Mouse (Mus musculus) olfactory bulb, adult 2 months (tissue): ENCODE measurements around the gene Mtmr10. TPM values are rescaled to one million over a fixed set of nuclear protein-coding genes. Genes with fewer than 3 reads are reported as not detected.

Source experiments
- H3K27ac ChIP-seq: fragments of 200-500 bp; 2 replicates; pipeline ENCODE4 v1.5.1; 2012; ENCODE audit warnings: low read depth, low read length; ENCODE audit not compliant: insufficient read depth
- H3K4me1 ChIP-seq: fragments of 200-500 bp; 2 replicates; pipeline ENCODE4 v1.6.1; 2012; ENCODE audit warnings: low read length; ENCODE audit not compliant: control insufficient read depth, insufficient read depth
- H3K4me3 ChIP-seq: fragments of 200-500 bp; 2 replicates; pipeline ENCODE4 v1.5.1; 2012; ENCODE audit warnings: mild to moderate bottlenecking, low read depth, low read length, moderate library complexity; ENCODE audit not compliant: insufficient read depth
- CTCF ChIP-seq: fragments of 200-500 bp; IDR thresholded peaks from 2 replicates; pipeline ENCODE4 v1.5.1; 2012; ENCODE audit warnings: low read depth, mild to moderate bottlenecking, low read length, moderate library complexity; ENCODE audit not compliant: insufficient read depth
- POLR2A ChIP-seq: fragments of 200-500 bp; IDR thresholded peaks from 2 replicates; pipeline ENCODE4 v1.6.1; 2012; ENCODE audit warnings: mild to moderate bottlenecking, low read depth, low read length, moderate library complexity; ENCODE audit not compliant: insufficient read depth
- WGBS: fragments of 180-500 bp; shearing (Covaris S2); methylation state at CpG from one replicate; pipeline ENCODE4 v1.1.7; 2018; 5-methylcytosine and 5-hydroxymethylcytosine counted together
- polyA plus RNA-seq: library from polyadenylated mRNA; stranded (reverse); fragments of >200 nt; gene quantifications from 2 replicates; pipeline ENCODE4 v1.2.4, GENCODE M21; 2012; ENCODE audit warnings: low replicate concordance; ENCODE audit not compliant: missing spikeins, insufficient read depth, insufficient read length

The Mtmr10 gene
- polyA plus RNA-seq, 1 experiment = not detected

- no peak overlapping the region for H3K4me3 ChIP-seq
- 33% methylated on average over 4 of the region's 4 CpGs for WGBS
- H3K4me1 ChIP-seq = peaks cover 30% of the 10 kb centered on the region
- H3K27ac ChIP-seq = peak overlapping the region; percentile 80
- no peak for TF ChIP-seq CTCF
- no peak for TF ChIP-seq POLR2A
Measured at GRCm38 (mm10) chr7:64351087-64351486, 63.6 kb downstream of the Mtmr10 start.

DNA sequence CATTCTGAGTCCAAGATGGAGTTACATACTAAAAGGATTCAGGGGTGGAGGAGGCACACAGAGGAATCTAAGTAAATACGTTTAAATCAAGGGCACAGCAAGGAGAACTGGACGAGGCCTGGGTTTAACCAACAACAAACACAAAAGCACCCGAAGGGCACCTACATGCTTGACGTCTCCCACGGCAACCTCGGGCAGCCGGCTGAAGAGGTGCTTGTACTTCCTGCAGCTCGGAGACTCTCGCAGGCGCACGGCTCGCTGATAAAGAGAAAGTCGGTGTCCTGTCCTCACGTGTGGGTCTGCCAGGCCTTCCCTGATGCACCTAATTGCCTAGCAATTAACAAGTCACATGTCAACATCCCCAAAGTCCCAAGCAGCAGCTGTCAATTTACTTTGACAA lies 66.8 kb downstream of the Mtmr10 start:
- WGBS = 66% methylated on average over 14 of the region's 14 CpGs
- TF ChIP-seq POLR2A = no peak
- TF ChIP-seq CTCF = no peak
- peaks cover 28% of the 10 kb centered on the region for H3K4me1 ChIP-seq
- no peak overlapping the region for H3K27ac ChIP-seq
- no peak overlapping the region for H3K4me3 ChIP-seq

DNA sequence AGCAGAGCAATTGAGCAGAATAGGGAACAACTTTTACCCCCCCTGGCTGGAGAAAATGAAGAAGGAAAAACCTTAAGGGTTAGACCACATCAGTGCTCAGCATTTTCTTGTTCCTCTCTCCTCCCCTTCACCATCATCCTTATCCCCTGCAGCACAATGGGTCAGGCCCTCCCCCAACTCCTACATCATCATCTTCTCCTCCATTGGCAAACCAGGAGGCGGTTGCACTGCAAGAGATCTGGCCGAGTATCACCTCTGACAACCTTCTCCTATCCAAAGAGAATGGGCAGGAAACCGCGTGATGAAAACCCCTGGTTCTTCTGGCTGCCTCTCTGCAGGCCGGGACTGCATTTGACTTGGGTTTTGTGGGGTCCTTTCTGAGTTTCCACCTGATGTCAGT lies 69.2 kb downstream of the Mtmr10 start:
- TF ChIP-seq CTCF (no peak), POLR2A (no peak)
- no peak overlapping the region for H3K27ac ChIP-seq
- 85% methylated on average over 5 of the region's 5 CpGs for WGBS
- peaks cover 11% of the 10 kb centered on the region for H3K4me1 ChIP-seq
- H3K4me3 ChIP-seq = no peak overlapping the region

DNA sequence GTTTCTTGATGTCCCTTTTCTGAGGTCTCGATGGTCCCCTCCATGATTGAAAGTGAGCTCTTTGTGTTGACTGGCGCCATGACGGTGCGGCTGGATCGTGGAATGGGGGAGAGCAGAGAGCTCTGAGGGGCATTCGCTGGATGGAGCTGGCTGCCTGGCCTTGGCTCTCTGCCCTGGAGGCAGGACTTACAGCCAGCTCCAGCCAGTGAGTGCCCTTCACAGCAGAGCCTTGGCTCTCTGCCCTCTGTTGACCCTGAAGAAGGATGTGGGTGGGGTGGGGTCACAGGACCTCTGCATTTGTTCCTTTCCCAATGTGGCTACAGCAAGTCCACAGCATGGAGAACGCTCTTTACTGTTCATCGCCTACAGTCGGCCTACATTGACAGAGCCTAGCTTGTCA lies 70.0 kb downstream of the Mtmr10 start:
- WGBS = 44% methylated on average over 9 of the region's 9 CpGs
- TF ChIP-seq CTCF = no peak
- no peak for TF ChIP-seq POLR2A
- 0 out of 2 replicates have a peak overlapping the region, but pooled peaks have one; percentile 23 for H3K27ac ChIP-seq

DNA sequence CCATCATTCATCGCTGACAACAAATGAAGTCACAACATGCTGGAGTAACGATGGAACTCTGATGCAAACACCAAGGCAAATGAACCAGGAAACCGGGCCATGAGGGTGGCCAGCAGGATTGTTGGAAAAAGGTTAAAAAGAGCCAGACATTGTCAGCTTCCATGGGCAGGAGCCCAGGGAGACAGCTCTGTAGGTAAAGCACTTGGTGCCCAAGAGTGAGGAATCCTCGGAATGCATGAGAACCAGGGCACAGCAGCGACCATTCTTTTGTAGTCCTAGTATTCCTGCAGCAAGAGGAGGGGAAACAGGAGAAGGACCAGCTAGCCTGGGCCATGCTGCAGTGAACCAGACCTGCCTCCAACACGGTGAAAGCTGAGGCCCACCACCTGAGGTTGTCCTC lies 71.2 kb downstream of the Mtmr10 start:
- H3K4me3 ChIP-seq = no peak overlapping the region
- 76% methylated on average over 6 of the region's 6 CpGs for WGBS
- H3K27ac ChIP-seq = no peak overlapping the region
- H3K4me1 ChIP-seq = peaks cover 6% of the 10 kb centered on the region
- TF ChIP-seq CTCF = no peak
- no peak for TF ChIP-seq POLR2A

More for the DNA sequence above, 70.0 kb downstream of the Mtmr10 start:
- Histone ChIP-seq H3K4me3 (no peak overlapping the region), H3K4me1 (peaks cover 6% of the 10 kb centered on the region)

- H3K4me3 ChIP-seq = no peak overlapping the region
- peaks cover 6% of the 10 kb centered on the region for H3K4me1 ChIP-seq
- WGBS = 76% methylated on average over 20 of the region's 20 CpGs
- H3K27ac ChIP-seq = peak overlapping the region; percentile 84
- no peak for TF ChIP-seq POLR2A
- no peak for TF ChIP-seq CTCF
Measured at GRCm38 (mm10) chr7:64359943-64360585, 72.6 kb downstream of the Mtmr10 start.

DNA sequence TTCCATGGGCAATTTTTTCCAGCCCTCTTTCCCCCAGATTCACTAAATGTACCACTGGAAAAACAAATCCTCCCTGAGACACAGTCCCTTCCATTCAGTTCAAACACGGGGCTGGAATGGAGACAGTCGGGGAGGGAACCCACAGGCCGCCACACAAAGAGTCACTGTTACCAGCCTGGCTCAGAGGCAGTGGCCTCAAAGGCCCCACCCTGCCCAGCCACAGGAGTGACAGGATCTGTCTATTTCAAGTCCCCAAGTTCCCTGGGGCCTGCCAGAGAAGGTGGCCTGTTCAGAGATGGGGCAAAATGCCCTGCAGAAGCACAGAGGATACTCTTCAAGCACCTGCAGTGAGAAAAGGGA lies 73.1 kb downstream of the Mtmr10 start:
- Histone ChIP-seq H3K4me3 (no peak overlapping the region), H3K4me1 (peaks cover 6% of the 10 kb centered on the region), H3K27ac (peak overlapping the region; percentile 84)
- no peak for TF ChIP-seq CTCF
- no peak for TF ChIP-seq POLR2A
- WGBS = 31% methylated on average over 3 of the region's 3 CpGs

DNA sequence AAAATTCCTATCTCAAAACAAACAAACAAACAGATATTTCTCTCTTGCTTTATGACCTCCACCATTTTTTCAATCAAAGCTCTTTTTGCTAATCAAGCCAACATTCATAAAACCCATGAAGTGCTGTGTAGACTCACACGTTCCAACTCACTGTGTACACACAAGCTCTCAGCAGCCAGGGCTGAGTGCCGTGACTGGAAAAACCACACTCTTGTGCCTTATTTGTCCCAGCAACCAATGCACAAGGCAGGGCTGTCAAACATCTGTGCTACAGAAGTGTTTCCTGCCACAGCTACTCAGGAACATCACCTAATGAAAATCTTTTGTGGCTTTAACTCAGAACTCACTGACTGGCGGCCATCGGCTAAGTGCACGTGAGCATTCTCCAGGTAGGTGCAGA lies 78.4 kb downstream of the Mtmr10 start:
- Histone ChIP-seq H3K4me1 (no peaks in the 10 kb centered on the region), H3K4me3 (no peak overlapping the region), H3K27ac (no peak overlapping the region)
- TF ChIP-seq POLR2A (no peak), CTCF (no peak)
- 91% methylated on average over 5 of the region's 5 CpGs for WGBS

GRCm38 (mm10) chr7:64369841-64370240 lies 82.4 kb downstream of the Mtmr10 start:
- Histone ChIP-seq H3K27ac (no peak overlapping the region), H3K4me1 (peaks cover 7% of the 10 kb centered on the region; the same call in 1 of the 2 replicates), H3K4me3 (no peak overlapping the region)
- WGBS = 84% methylated on average over 6 of the region's 6 CpGs
- TF ChIP-seq CTCF = no peak
- no peak for TF ChIP-seq POLR2A
